Mouse (Mus musculus) cerebellum, adult 2 months (tissue): Measurements from ENCODE around the gene Hoxb8. TPM values are rescaled to one million over a fixed set of nuclear protein-coding genes. Genes with fewer than 3 reads are reported as not detected.

Experiments
- DNase-seq, 2 experiments: peaks; one replicate each; pipeline ENCODE4 v3.0.0; 2021
- H3K27ac ChIP-seq: fragments of 200-500 bp; 2 replicates; pipeline ENCODE4 v1.5.1; 2012; ENCODE audit warnings: low read length, control low read depth, inconsistent platforms; ENCODE audit not compliant: insufficient read depth
- H3K27me3 ChIP-seq: fragments of 200-500 bp; 2 replicates; pipeline ENCODE4 v1.6.1; 2012; ENCODE audit warnings: inconsistent platforms, mild to moderate bottlenecking, low read length, moderate library complexity; ENCODE audit not compliant: control insufficient read depth, insufficient read depth
- H3K4me1 ChIP-seq: fragments of 200-500 bp; 2 replicates; pipeline ENCODE4 v1.6.1; 2011; ENCODE audit warnings: low read length; ENCODE audit not compliant: control insufficient read depth, insufficient read depth
- H3K4me3 ChIP-seq: fragments of 200-500 bp; replicated peaks from 2 replicates; pipeline ENCODE3; 2011; ENCODE audit warnings: mild to moderate bottlenecking, low read depth, low read length, control low read depth; ENCODE audit not compliant: insufficient read depth
- CTCF ChIP-seq: fragments of 200-500 bp; IDR thresholded peaks from 2 replicates; pipeline ENCODE4 v1.5.1; 2011; ENCODE audit warnings: low read depth, mild to moderate bottlenecking, control low read depth, low read length, moderate library complexity, borderline replicate concordance; ENCODE audit not compliant: insufficient read depth
- POLR2A ChIP-seq: fragments of 200-500 bp; IDR thresholded peaks from 2 replicates; pipeline ENCODE4 v1.6.1; 2011; ENCODE audit warnings: low read length, control low read depth, borderline replicate concordance; ENCODE audit not compliant: insufficient read depth
- WGBS: fragments of 180-500 bp; shearing (Covaris S2); methylation state at CpG from one replicate; pipeline ENCODE4 v1.1.7; 2018; 5-methylcytosine and 5-hydroxymethylcytosine counted together
- polyA plus RNA-seq: library from polyadenylated mRNA; depleted of rRNA; stranded (reverse); fragments of >200 nt; gene quantifications from 2 replicates; pipeline ENCODE4 v1.2.3, GENCODE M21; 2012

Hoxb8 gene
- polyA plus RNA-seq, 1 experiment: 0.11 TPM

DNA sequence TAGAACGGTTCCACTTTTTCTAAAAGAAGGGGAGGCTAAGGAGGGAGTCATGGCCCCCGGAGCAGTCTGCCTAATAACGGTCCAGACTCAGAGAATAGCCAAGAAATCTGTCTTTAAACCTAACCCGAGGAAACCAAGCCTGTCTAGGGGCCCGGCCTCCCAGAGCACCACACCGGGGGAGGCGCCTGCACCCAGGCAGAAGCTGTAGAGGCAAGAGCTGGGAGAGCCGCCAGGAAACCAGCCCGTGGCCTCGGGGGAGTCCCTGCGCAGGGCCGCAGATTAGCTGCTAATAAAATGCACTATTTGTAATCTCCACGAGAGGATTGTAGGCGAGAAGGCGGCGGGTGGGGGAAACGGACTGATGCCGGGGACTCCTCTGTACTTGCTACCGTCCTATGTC, 11.8 kb upstream of the Hoxb8 start:
- TF ChIP-seq CTCF: no peak
- no peak for TF ChIP-seq POLR2A
- Histone ChIP-seq H3K4me1 (no peaks in the 10 kb centered on the region), H3K27me3 (peaks cover 15% of the 10 kb centered on the region; the same call in 1 of the 2 replicates), H3K27ac (no peak overlapping the region), H3K4me3 (no peak overlapping the region)
- DNase-seq: no peak
- 3% methylated on average over 19 of the region's 19 CpGs for WGBS

DNA sequence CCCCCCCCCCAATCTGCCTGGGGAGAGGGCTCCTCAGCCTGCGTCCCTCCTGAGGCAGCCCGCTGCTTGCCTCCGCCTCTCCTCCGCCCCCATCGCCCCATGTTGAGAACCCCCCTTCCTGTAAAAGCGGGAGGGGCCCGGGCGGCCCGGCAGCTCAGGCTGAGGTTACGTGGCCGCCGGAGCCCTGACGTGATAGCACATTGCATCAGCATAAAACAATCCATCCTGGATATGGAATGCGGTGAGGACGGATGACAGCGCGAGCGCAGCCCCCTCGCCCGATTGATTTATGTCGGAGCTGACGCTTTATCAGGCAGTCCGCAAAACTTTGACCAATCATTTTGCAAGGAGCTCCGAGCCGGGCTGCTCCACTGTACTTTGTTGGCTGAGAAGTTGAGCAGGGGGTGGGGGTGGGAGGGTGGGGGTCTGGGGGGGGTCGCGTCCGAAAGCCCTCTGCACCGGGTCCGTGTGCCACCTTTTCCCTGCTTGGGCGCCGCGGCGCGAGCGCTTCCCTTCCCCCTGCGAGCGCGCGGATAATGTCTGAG, 10.6 kb upstream of the Hoxb8 start, which contains the start of gene Hoxb9:
Hoxb9 (plus strand) TSS at position 462 of the 545 bp plus-strand sequence.
- H3K4me3 ChIP-seq: no peak within 1 kb of the TSS
- TF ChIP-seq POLR2A (no peak), CTCF (no peak)
- peaks cover 16% of the 10 kb centered on the region; the same call in 1 of the 2 replicates for H3K27me3 ChIP-seq

DNA sequence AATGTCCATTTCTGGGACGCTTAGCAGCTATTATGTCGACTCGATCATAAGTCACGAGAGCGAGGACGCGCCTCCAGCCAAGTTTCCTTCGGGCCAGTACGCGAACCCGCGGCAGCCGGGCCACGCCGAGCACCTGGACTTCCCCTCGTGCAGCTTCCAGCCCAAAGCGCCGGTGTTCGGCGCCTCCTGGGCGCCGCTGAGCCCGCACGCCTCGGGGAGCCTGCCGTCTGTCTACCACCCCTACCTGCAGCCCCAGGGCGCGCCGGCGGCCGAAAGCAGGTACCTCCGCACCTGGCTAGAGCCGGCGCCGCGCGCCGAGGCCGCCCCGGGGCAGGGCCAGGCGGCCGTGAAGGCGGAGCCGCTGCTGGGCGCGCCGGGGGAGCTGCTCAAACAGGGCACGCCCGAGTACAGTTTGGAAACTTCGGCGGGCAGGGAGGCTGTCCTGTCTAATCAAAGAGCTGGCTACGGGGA, 10.1 kb upstream of the Hoxb8 start:
- Histone ChIP-seq H3K27ac (no peak overlapping the region), H3K4me1 (no peaks in the 10 kb centered on the region), H3K27me3 (peaks cover 16% of the 10 kb centered on the region; the same call in 1 of the 2 replicates), H3K4me3 (no peak overlapping the region)
- DNase-seq: no peak
- TF ChIP-seq POLR2A (no peak), CTCF (no peak)
- under 1% methylated on average over 52 of the region's 52 CpGs for WGBS

More for the DNA sequence above, 10.6 kb upstream of the Hoxb8 start, which contains the start of gene Hoxb9:
- Histone ChIP-seq H3K27ac (no peak within 1 kb of the TSS), H3K4me1 (no peaks in the 10 kb centered on the region)
- WGBS: 2% methylated on average over 40 of the region's 40 CpGs
- DNase-seq: no peak

DNA sequence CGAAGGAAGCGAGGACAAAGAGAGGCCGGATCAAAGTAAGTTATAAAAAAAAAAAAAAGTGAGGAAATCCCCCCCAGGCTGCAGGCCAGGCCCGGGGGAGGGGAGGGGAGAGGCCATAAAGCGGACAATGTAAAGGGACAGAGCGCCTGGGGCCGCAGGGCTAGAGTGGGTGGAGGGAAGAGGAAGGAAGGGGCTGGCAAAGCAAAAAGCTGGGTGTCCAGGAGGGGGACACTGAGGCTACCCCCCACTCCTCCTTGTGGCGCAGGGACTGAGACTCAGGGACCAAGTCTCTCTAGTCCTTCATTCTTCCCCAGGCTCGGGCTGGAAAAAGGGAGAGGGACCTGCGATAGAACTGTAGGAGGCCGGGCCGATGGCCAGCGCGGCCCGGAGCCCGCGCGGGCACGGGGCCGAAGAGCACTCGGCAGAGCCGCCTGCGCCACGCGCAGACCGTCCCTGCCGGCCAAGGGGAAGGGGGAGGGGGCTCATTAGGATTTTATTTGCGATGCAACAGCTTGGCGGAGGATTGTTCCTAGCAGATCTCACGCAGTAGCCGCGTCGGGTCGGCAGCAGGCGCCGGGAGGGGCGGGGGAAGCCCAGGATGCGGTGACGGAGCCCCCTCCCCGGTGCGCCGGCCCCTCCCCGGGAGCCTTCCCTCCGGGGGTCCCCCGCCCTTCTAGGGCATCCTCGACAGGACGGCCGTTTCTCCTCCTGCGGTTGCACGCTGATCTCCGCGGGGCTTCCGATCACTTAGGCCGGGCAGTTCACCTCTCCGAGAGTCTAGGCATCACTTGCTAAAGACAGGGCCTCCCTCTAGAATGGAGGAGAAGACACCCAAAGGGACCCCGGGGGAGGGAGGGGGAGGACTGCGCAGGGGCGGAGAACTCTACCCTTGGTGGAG, 9.4 kb upstream of the Hoxb8 start:
- H3K27ac ChIP-seq: no peak overlapping the region
- H3K4me3 ChIP-seq: no peak overlapping the region
- no peaks in the 10 kb centered on the region for H3K4me1 ChIP-seq
- H3K27me3 ChIP-seq: peaks cover 14% of the 10 kb centered on the region; the same call in 1 of the 2 replicates
- no peak for DNase-seq
- WGBS: under 1% methylated on average over 58 of the region's 58 CpGs
- no peak for TF ChIP-seq CTCF
- no peak for TF ChIP-seq POLR2A

DNA sequence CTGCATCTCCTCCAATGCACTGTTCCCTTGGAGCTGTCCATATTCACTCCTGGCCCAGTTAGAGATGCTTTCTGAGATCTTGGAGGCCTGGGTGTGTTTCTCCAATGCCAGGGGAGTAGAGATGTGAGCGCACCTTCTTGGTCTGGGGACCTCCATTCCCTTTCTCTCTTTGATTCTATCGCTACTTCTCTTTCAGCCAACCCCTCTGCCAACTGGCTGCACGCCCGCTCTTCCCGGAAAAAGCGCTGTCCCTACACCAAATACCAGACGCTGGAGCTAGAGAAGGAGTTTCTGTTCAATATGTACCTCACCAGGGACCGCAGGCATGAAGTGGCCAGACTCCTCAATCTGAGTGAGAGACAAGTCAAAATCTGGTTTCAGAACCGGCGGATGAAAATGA, 7.3 kb upstream of the Hoxb8 start:
- TF ChIP-seq POLR2A (no peak), CTCF (no peak)
- 7% methylated on average over 10 of the region's 10 CpGs for WGBS
- no peak overlapping the region for H3K4me3 ChIP-seq
- no peaks in the 10 kb centered on the region for H3K4me1 ChIP-seq
- no peak for DNase-seq
- no peak overlapping the region for H3K27ac ChIP-seq
- H3K27me3 ChIP-seq: peaks cover 13% of the 10 kb centered on the region; the same call in 1 of the 2 replicates

DNA sequence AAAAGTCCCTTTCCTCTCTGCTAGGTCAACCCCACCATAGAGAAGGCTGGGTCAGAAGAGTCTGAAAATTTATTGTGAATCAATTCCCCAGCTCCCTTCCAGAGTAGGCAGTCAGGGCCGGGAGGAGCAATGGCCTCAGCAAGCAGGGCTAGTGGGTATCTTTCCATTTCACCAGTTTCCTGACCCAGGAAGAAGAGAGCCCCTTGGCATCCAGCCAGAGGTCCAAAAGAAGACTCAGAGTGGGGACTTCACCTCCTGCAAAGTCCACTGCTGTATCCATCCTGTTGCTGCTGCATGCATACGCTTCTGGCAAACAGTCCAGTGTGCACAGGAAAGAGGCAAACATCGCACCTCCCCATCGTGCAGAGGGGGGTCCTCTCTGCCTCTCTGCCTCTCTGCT, 5.8 kb upstream of the Hoxb8 start:
- H3K27ac ChIP-seq: no peak overlapping the region
- no peak for DNase-seq
- H3K27me3 ChIP-seq: peaks cover 8% of the 10 kb centered on the region; the same call in 1 of the 2 replicates
- WGBS: 3% methylated on average over 4 of the region's 4 CpGs
- H3K4me1 ChIP-seq: no peaks in the 10 kb centered on the region
- TF ChIP-seq POLR2A (no peak), CTCF (no peak)
- H3K4me3 ChIP-seq: no peak overlapping the region

DNA sequence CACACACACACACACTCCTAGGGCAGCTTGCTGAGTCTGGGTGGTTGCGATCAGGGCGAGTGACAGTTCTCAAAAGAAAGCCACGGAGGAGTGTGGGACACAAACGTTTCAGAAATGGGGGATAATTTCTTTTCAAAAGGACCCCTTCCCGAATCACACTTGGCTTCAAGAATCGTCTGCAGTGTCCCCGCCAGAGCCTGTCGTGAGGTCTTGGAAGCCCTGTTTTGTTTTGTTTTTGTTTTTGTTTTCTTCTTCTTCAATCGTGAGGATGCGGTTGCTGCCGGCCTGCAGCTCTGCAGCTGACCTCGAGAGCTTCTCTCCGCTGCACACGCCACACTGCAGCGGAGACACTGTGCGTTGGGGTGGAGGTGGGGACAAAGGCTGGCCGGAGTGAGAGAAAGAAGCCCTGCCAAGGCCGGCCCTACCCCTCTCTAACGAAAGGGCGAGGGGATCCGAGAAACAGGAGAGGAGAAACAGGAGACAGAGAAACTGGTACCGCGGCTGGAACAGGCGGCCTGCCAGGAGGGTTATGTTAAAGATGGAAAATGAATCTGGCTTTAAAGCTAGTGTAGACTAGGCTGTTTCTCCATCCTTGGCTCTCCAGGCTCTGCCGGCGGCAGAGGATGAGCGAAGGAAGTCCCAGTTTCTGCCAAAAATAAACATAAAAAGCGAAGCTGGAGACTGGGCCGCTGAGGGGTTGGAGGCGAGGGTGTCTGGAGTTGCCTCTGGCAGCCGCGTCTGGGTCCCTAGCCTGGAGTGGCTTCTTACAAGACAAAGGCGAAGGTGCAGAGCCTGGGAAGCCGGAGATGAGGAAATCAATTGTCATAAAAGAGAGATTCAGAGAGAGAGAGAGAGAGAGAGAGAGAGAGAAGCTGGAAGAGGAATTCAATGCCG, 4.3 kb upstream of the Hoxb8 start:
- H3K4me3 ChIP-seq: no peak overlapping the region
- WGBS: 2% methylated on average over 35 of the region's 35 CpGs
- DNase-seq: peak in 1 of 2 experiments; percentile 11
- no peak overlapping the region for H3K27ac ChIP-seq
- TF ChIP-seq CTCF: no peak
- no peak for TF ChIP-seq POLR2A
- H3K27me3 ChIP-seq: peaks cover 8% of the 10 kb centered on the region; the same call in 1 of the 2 replicates
- H3K4me1 ChIP-seq: no peaks in the 10 kb centered on the region
